Mouse (Mus musculus) thymus, adult 2 months (tissue): ENCODE measurements at regions not wholly inside any gene's neighbourhood (a gene's known extent, or its start where the extent isn't known, plus 50 kb on each side); places are given as distances from the start of the nearest gene placed in this dataset.

Experiments used
- CTCF ChIP-seq: fragments of 200-500 bp; IDR thresholded peaks from 2 replicates; pipeline ENCODE4 v1.5.1; 2012; ENCODE audit warnings: mild to moderate bottlenecking, control low read depth, low read length, moderate library complexity, borderline replicate concordance; ENCODE audit not compliant: control insufficient read depth, poor library complexity, insufficient read depth; ENCODE audit errors: extremely low read depth
- POLR2A ChIP-seq: fragments of 200-500 bp; IDR thresholded peaks from 2 replicates; pipeline ENCODE4 v1.6.1; 2012; ENCODE audit warnings: mild to moderate bottlenecking, low read length, control low read depth, moderate library complexity; ENCODE audit not compliant: control insufficient read depth, poor library complexity, insufficient read depth; ENCODE audit errors: extremely low read depth

GRCm38 (mm10) chr14:105369637-105370435, 111.5 kb downstream of the Ndfip2 start:
- TF ChIP-seq CTCF: no peak
- no peak for TF ChIP-seq POLR2A
